Mouse (Mus musculus) hindbrain, embryonic 12.5 days (tissue): ENCODE measurements at regions not wholly inside any gene's neighbourhood (a gene's known extent, or its start where the extent isn't known, plus 50 kb on each side); places are given as distances from the start of the nearest gene placed in this dataset.

ENCODE experiments used
- ATAC-seq: fragments of 200-750 bp; cut with Nextera tagmentation; 2 replicates; pipeline ENCODE4 v1.8.0; 2017; ENCODE audit warnings: moderate TSS enrichment; ENCODE audit not compliant: low FRiP score
- H3K27ac ChIP-seq: fragments of 300-500 bp; sonication (generic); 2 replicates; pipeline ENCODE4 v1.5.1; 2016; ENCODE audit warnings: mild to moderate bottlenecking
- H3K27me3 ChIP-seq: fragments of 300-500 bp; sonication (generic); 2 replicates; pipeline ENCODE4 v1.6.1; 2016; ENCODE audit warnings: mild to moderate bottlenecking
- H3K36me3 ChIP-seq: fragments of 300-500 bp; sonication (generic); 2 replicates; pipeline ENCODE4 v1.6.1; 2016; ENCODE audit warnings: mild to moderate bottlenecking
- H3K4me1 ChIP-seq: fragments of 300-500 bp; sonication (generic); 2 replicates; pipeline ENCODE4 v1.6.1; 2016
- H3K4me2 ChIP-seq: fragments of 300-500 bp; sonication (generic); replicated peaks from 2 replicates; pipeline ENCODE4 v1.6.1; 2016; ENCODE audit warnings: mild to moderate bottlenecking
- H3K4me3 ChIP-seq: fragments of 300-500 bp; sonication (generic); 2 replicates; pipeline ENCODE4 v1.5.1; 2016; ENCODE audit warnings: mild to moderate bottlenecking
- H3K9ac ChIP-seq: fragments of 300-500 bp; sonication (generic); 2 replicates; pipeline ENCODE4 v1.6.1; 2016; ENCODE audit warnings: mild to moderate bottlenecking, moderate library complexity
- H3K9me3 ChIP-seq: fragments of 300-500 bp; sonication (generic); replicated peaks from 2 replicates; pipeline ENCODE4 v1.6.1; 2016; ENCODE audit warnings: mild to moderate bottlenecking
- WGBS: fragments of 180-500 bp; shearing (Covaris S2); methylation state at CpG from one replicate; pipeline ENCODE4 v1.1.7; 2016; 5-methylcytosine and 5-hydroxymethylcytosine counted together

DNA sequence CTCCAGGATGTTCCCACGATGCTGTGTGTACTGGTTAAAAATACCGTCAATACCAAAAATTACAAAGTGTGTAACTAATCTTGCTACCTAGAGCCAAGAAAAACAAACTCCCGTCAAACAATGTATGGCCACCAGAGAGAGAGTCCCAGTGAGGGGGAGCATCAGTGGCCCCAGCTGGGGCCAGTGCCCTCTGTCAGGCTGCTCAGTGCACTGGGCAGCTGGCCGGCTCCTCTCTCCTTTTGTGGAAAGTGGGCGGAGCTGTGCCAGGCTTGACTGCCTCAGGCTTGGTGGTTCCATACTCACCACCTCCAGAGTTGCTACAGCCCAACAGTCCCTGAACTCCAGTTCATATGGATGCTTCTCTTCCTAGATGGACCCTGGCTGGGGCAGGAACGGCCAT is 53.8 kb upstream of the Sept5 start:
- Histone ChIP-seq H3K27me3 (no peaks in the 10 kb centered on the region), H3K36me3 (no peaks in the 10 kb centered on the region), H3K27ac (no peak overlapping the region), H3K4me2 (no peak overlapping the region), H3K9ac (no peak overlapping the region), H3K9me3 (no peaks in the 10 kb centered on the region), H3K4me3 (no peak overlapping the region), H3K4me1 (peaks cover 20% of the 10 kb centered on the region)
- ATAC-seq = no peak
- 45% methylated on average over 6 of the region's 6 CpGs for WGBS

DNA sequence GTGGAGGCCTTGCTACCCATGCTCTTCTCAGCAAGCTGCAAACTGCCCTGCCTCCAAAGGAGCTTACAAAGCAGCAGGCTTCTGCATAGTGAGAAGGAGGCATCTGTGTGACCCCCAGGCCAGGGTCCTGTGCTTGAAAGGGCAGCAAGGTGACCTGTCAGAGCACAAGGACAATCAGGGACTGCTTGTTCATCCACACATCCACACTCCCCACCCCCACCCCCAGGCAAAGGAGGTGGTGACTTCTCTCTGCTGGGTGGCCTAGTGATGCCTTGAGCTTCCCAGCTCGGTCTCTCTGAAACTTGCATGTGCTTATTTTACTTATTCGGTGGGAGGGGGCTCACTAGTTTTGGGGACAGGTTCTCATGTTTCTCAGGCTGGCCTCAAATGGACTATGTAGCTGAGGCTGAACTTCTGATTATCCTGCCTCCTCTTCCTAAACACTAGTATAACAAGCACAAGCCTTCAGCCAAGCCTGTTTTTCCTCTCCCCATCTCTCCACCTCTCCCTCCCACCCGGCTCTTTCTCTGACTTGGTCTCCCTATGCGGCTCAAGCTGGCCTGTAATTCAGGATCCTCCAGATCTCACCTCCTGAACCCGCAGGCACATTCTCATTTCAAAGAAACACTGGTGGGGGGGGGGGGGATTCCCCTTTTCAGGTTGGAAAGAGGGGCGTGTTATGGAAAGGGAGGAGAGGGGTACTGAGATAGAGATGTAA is 56.4 kb upstream of the Sept5 start:
- Histone ChIP-seq H3K27ac (peak overlapping the region; percentile 52), H3K4me1 (peaks cover 20% of the 10 kb centered on the region), H3K9ac (no peak overlapping the region), H3K9me3 (no peaks in the 10 kb centered on the region), H3K4me3 (no peak overlapping the region), H3K36me3 (no peaks in the 10 kb centered on the region), H3K27me3 (no peaks in the 10 kb centered on the region), H3K4me2 (peak overlapping the region; percentile 49; the same call in 1 of the 2 replicates)
- peak; percentile 24; the same call in 1 of the 2 replicates for ATAC-seq
- WGBS = 5% methylated on average over 6 of the region's 6 CpGs

- peak; percentile 94 for ATAC-seq
- Histone ChIP-seq H3K4me3 (peak overlapping the region; percentile 16), H3K36me3 (no peaks in the 10 kb centered on the region), H3K27me3 (no peaks in the 10 kb centered on the region), H3K9me3 (no peaks in the 10 kb centered on the region), H3K27ac (peak overlapping the region; percentile 75), H3K4me2 (peak overlapping the region; percentile 49), H3K9ac (0 out of 2 replicates have a peak overlapping the region, but pooled peaks have one; percentile 15), H3K4me1 (peaks cover 20% of the 10 kb centered on the region)
- WGBS = 0% methylated on average over 17 of the region's 17 CpGs
Measured at GRCm38 (mm10) chr16:18686916-18687315, 57.2 kb upstream of the Sept5 start.

- Histone ChIP-seq H3K4me3 (peak overlapping the region; percentile 16), H3K4me2 (peak overlapping the region; percentile 49), H3K9ac (0 out of 2 replicates have a peak overlapping the region, but pooled peaks have one; percentile 15), H3K27ac (peak overlapping the region; percentile 75), H3K36me3 (no peaks in the 10 kb centered on the region), H3K27me3 (no peaks in the 10 kb centered on the region), H3K9me3 (no peaks in the 10 kb centered on the region), H3K4me1 (peaks cover 20% of the 10 kb centered on the region)
- peak; percentile 57 for ATAC-seq
- 3% methylated on average over 8 of the region's 8 CpGs for WGBS
Measured at GRCm38 (mm10) chr16:18687367-18687766, 57.6 kb upstream of the Sept5 start.

- Histone ChIP-seq H3K9me3 (no peaks in the 10 kb centered on the region), H3K4me2 (no peak overlapping the region), H3K36me3 (no peaks in the 10 kb centered on the region), H3K4me1 (peaks cover 8% of the 10 kb centered on the region; the same call in 1 of the 2 replicates), H3K27me3 (no peaks in the 10 kb centered on the region), H3K9ac (no peak overlapping the region), H3K4me3 (no peak overlapping the region), H3K27ac (no peak overlapping the region)
- ATAC-seq = no peak
- WGBS = 67% methylated on average over 5 of the region's 5 CpGs
Measured at GRCm38 (mm10) chr16:18695596-18695995, 65.8 kb upstream of the Sept5 start.

DNA sequence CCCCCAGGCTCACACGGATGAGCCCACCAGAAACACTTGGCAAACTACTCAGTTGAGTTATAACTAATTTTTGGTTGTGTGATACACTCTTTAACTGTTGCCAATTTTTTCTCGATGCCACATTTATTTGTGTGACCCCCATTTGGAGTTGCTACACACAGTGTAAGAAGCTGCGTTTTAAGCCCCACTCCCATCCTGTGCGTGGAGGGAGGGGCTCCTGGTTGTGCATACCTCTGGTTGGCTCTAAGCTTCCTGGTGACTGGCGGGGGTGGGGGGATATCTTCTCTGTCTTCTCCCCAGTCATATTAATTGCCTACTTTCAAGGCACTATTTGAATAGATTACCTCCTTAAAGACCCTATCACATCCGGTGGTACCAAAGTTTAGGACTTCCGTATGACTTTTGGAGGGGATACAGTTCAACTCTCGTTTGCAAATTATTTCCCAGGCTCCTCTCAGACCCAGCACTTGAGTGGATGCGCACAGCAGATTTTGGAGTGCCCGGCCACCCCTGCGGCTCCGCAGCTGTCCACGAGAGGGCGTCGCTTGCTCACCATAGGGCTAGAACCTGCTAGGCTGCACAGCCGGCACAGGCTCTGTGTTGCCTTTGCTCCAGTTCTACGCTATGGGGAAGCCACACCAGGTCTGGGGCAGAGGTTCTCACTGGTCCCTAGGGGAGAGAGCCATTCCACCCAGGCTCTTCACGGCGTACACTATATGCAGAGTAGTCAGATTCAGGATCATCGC is 66.5 kb upstream of the Sept5 start:
- Histone ChIP-seq H3K27ac (no peak overlapping the region), H3K4me1 (peaks cover 8% of the 10 kb centered on the region; the same call in 1 of the 2 replicates), H3K9me3 (no peaks in the 10 kb centered on the region), H3K4me2 (peak overlapping the region; percentile 25; the same call in 1 of the 2 replicates), H3K36me3 (no peaks in the 10 kb centered on the region), H3K27me3 (no peaks in the 10 kb centered on the region), H3K9ac (no peak overlapping the region), H3K4me3 (no peak overlapping the region)
- peak; percentile 78 for ATAC-seq
- WGBS = 12% methylated on average over 20 of the region's 20 CpGs

DNA sequence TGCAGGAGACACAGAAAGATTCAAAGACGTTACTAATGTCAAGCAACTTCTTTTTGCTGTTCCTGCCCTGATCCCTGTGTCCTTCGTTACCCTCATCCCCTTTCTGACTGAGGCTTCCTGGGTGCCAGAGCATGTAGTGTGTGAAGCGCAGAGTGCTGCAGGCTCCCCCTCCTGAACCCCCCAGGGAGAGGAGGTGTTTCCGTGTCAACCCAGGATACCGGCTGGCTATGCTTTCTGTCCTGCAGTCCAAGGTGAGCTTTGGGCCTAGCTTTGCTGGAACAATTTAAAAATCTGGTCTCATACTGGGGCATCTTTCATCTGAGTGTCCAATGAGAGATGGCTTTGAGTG is 67.0 kb upstream of the Sept5 start:
- 61% methylated on average over 5 of the region's 5 CpGs for WGBS
- Histone ChIP-seq H3K9me3 (no peaks in the 10 kb centered on the region), H3K4me3 (no peak overlapping the region), H3K27me3 (no peaks in the 10 kb centered on the region), H3K9ac (no peak overlapping the region), H3K27ac (no peak overlapping the region), H3K36me3 (no peaks in the 10 kb centered on the region), H3K4me2 (peak overlapping the region; percentile 25; the same call in 1 of the 2 replicates), H3K4me1 (peaks cover 8% of the 10 kb centered on the region; the same call in 1 of the 2 replicates)
- ATAC-seq = peak; percentile 43

DNA sequence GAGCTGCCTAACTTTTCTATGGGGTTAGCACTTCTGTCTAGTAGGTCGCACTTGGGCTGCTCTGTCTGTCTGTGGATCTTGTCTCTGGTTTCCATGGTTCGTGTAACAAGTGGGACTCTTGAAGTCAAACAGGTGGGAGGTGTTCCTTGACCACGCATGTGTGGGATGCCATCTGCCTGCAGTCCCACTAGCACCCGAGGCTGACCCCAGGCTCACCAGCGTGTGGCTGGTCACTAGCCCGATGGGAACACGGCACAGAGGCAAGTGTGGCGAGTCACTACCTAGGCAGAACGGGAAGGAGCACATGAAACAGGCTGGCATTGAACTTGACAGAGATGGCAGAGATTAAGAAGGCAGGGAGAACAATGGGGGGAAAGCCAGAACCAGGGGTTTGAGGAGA is 72.5 kb upstream of the Cldn5 start:
- H3K9ac ChIP-seq = no peak overlapping the region
- H3K9me3 ChIP-seq = no peaks in the 10 kb centered on the region
- H3K27ac ChIP-seq = no peak overlapping the region
- H3K27me3 ChIP-seq = no peaks in the 10 kb centered on the region
- H3K4me3 ChIP-seq = no peak overlapping the region
- 0 out of 2 replicates have a peak, but pooled peaks cover 3% of the 10 kb centered on the region for H3K4me1 ChIP-seq
- H3K36me3 ChIP-seq = no peaks in the 10 kb centered on the region
- ATAC-seq = no peak
- 63% methylated on average over 9 of the region's 9 CpGs for WGBS
- H3K4me2 ChIP-seq = no peak overlapping the region

GRCm38 (mm10) chr16:18705028-18705648 is 71.5 kb upstream of the Cldn5 start:
- WGBS = 68% methylated on average over 9 of the region's 9 CpGs
- no peak for ATAC-seq
- H3K4me1 ChIP-seq = 0 out of 2 replicates have a peak, but pooled peaks cover 3% of the 10 kb centered on the region

DNA sequence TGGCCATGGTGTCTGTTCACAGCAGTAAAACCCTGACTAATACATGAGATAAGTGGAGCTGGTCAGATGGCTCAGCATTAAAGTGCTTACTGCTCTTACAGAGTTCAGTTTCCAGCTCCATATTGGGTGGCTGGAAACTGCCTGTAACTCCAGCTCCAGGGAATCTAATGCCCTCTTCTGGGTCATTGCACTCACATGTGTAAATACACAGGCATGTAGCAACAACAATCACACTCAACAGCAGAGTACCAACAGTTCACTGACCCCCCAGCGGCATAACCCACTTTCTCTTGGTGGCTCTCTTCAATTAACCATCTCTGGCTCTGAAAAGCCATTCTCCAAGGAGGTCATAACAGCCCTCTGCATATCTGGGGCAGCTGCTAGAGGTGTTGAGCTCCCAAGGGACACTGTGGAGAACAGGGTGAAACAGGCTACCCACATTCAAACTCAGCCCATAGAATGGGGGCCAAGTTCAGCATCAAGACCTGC is 65.0 kb upstream of the Cldn5 start:
- Histone ChIP-seq H3K9ac (no peak overlapping the region), H3K27ac (no peak overlapping the region), H3K4me2 (no peak overlapping the region), H3K9me3 (no peaks in the 10 kb centered on the region), H3K27me3 (no peaks in the 10 kb centered on the region), H3K36me3 (no peaks in the 10 kb centered on the region), H3K4me1 (no peaks in the 10 kb centered on the region), H3K4me3 (no peak overlapping the region)
- no peak for ATAC-seq
- WGBS = 81% methylated on average over 1 of the region's 1 CpGs

More at GRCm38 (mm10) chr16:18705028-18705648, 71.5 kb upstream of the Cldn5 start:
- Histone ChIP-seq H3K9me3 (no peaks in the 10 kb centered on the region), H3K4me3 (no peak overlapping the region), H3K27ac (no peak overlapping the region), H3K9ac (no peak overlapping the region), H3K36me3 (no peaks in the 10 kb centered on the region), H3K4me2 (no peak overlapping the region), H3K27me3 (no peaks in the 10 kb centered on the region)

- no peaks in the 10 kb centered on the region; the same call in 1 of the 2 replicates for H3K27me3 ChIP-seq
- no peak for ATAC-seq
- WGBS = 85% methylated on average over 5 of the region's 5 CpGs
- no peak overlapping the region for H3K4me3 ChIP-seq
- no peaks in the 10 kb centered on the region for H3K36me3 ChIP-seq
- no peaks in the 10 kb centered on the region for H3K9me3 ChIP-seq
- no peaks in the 10 kb centered on the region for H3K4me1 ChIP-seq
- H3K27ac ChIP-seq = no peak overlapping the region
- no peak overlapping the region for H3K9ac ChIP-seq
- H3K4me2 ChIP-seq = no peak overlapping the region
Measured at GRCm38 (mm10) chr16:18713017-18713416, 63.6 kb upstream of the Cldn5 start.

GRCm38 (mm10) chr16:18715381-18715780 is 61.3 kb upstream of the Cldn5 start:
- no peaks in the 10 kb centered on the region for H3K36me3 ChIP-seq
- no peak overlapping the region for H3K4me3 ChIP-seq
- WGBS = 78% methylated on average over 3 of the region's 3 CpGs
- H3K9ac ChIP-seq = no peak overlapping the region
- no peaks in the 10 kb centered on the region for H3K4me1 ChIP-seq
- H3K4me2 ChIP-seq = no peak overlapping the region
- H3K9me3 ChIP-seq = no peaks in the 10 kb centered on the region
- no peaks in the 10 kb centered on the region; the same call in 1 of the 2 replicates for H3K27me3 ChIP-seq
- ATAC-seq = no peak
- H3K27ac ChIP-seq = no peak overlapping the region
